Mouse (Mus musculus): Measurements from ENCODE around the gene Dennd1a. TPM values are rescaled to one million over a fixed set of nuclear protein-coding genes. Genes with fewer than 3 reads are reported as not detected.

The Dennd1a gene
- polyA plus RNA-seq, 1 experiment from 2014 or later, result 8.6 TPM

GRCm38 (mm10) chr2:37757784-37758183, 529.4 kb downstream of the Dennd1a start:
- Histone ChIP-seq H3K27me3 (ENCODE audit: control insufficient read depth, insufficient read depth, low read length) (no peaks in the 10 kb centered on the region), H3K9ac (replicated peaks; ENCODE audit: low read length) (no peak overlapping the region), H3K36me3 (replicated peaks; ENCODE audit: control insufficient read depth, insufficient read depth, low read depth, low read length) (no peaks in the 10 kb centered on the region), H3K4me2 (ENCODE audit: low read depth, low read length) (no peak overlapping the region), H3K27ac (replicated peaks; ENCODE audit: low read depth, low read length) (no peak overlapping the region), H3K4me3 (ENCODE audit: low read depth, low read length) (no peak overlapping the region), H3K9me3 (replicated peaks; ENCODE audit: control insufficient read depth, low read length) (no peaks in the 10 kb centered on the region), H3K4me1 (ENCODE audit: control insufficient read depth, insufficient read depth, low read length) (no peaks in the 10 kb centered on the region; the same call in 1 of the 2 replicates)
- ATAC-seq (replicated peaks; ENCODE audit: insufficient number of reproducible peaks, low FRiP score, low TSS enrichment, low read depth) (no peak), DNase-seq (ENCODE audit: low spot score) (no peak)
- WGBS, result 75% methylated on average over 4 of the region's 4 CpGs

- no peaks in the 10 kb centered on the region; the same call in 1 of the 2 replicates for H3K4me1 ChIP-seq (ENCODE audit: control insufficient read depth, insufficient read depth, low read length)
- DNase-seq (ENCODE audit: low spot score), result no peak
- 76% methylated on average over 5 of the region's 5 CpGs for WGBS
- H3K36me3 ChIP-seq (replicated peaks; ENCODE audit: control insufficient read depth, insufficient read depth, low read depth, low read length), result no peaks in the 10 kb centered on the region
- H3K27me3 ChIP-seq (ENCODE audit: control insufficient read depth, insufficient read depth, low read length), result no peaks in the 10 kb centered on the region
- no peaks in the 10 kb centered on the region for H3K9me3 ChIP-seq (replicated peaks; ENCODE audit: control insufficient read depth, low read length)
- H3K9ac ChIP-seq (replicated peaks; ENCODE audit: low read length), result no peak overlapping the region
- H3K4me3 ChIP-seq (ENCODE audit: low read depth, low read length), result no peak overlapping the region
- no peak overlapping the region for H3K4me2 ChIP-seq (ENCODE audit: low read depth, low read length)
- no peak overlapping the region for H3K27ac ChIP-seq (replicated peaks; ENCODE audit: low read depth, low read length)
- no peak for ATAC-seq (replicated peaks; ENCODE audit: insufficient number of reproducible peaks, low FRiP score, low TSS enrichment, low read depth)
Observed at GRCm38 (mm10) chr2:37757016-37757415, 530.2 kb downstream of the Dennd1a start.

GRCm38 (mm10) chr2:37756220-37756930, 530.8 kb downstream of the Dennd1a start:
- H3K27ac ChIP-seq (replicated peaks; ENCODE audit: low read depth, low read length), result no peak overlapping the region
- no peak overlapping the region for H3K9ac ChIP-seq (replicated peaks; ENCODE audit: low read length)
- 73% methylated on average over 2 of the region's 2 CpGs for WGBS
- no peak for ATAC-seq (replicated peaks; ENCODE audit: insufficient number of reproducible peaks, low FRiP score, low TSS enrichment, low read depth)
- no peaks in the 10 kb centered on the region for H3K36me3 ChIP-seq (replicated peaks; ENCODE audit: control insufficient read depth, insufficient read depth, low read depth, low read length)
- H3K4me3 ChIP-seq (ENCODE audit: low read depth, low read length), result no peak overlapping the region
- DNase-seq (ENCODE audit: low spot score), result no peak
- no peaks in the 10 kb centered on the region for H3K27me3 ChIP-seq (ENCODE audit: control insufficient read depth, insufficient read depth, low read length)
- no peak overlapping the region for H3K4me2 ChIP-seq (ENCODE audit: low read depth, low read length)
- no peaks in the 10 kb centered on the region; the same call in 1 of the 2 replicates for H3K4me1 ChIP-seq (ENCODE audit: control insufficient read depth, insufficient read depth, low read length)
- H3K9me3 ChIP-seq (replicated peaks; ENCODE audit: control insufficient read depth, low read length), result no peaks in the 10 kb centered on the region

- no peak for DNase-seq (ENCODE audit: low spot score)
- no peak overlapping the region for H3K27ac ChIP-seq (replicated peaks; ENCODE audit: low read depth, low read length)
- H3K4me3 ChIP-seq (ENCODE audit: low read depth, low read length), result no peak overlapping the region
- H3K4me1 ChIP-seq (ENCODE audit: control insufficient read depth, insufficient read depth, low read length), result no peaks in the 10 kb centered on the region
- H3K27me3 ChIP-seq (ENCODE audit: control insufficient read depth, insufficient read depth, low read length), result no peaks in the 10 kb centered on the region
- H3K36me3 ChIP-seq (replicated peaks; ENCODE audit: control insufficient read depth, insufficient read depth, low read depth, low read length), result no peaks in the 10 kb centered on the region
- no peak overlapping the region for H3K9ac ChIP-seq (replicated peaks; ENCODE audit: low read length)
- no peak overlapping the region for H3K4me2 ChIP-seq (ENCODE audit: low read depth, low read length)
- no peaks in the 10 kb centered on the region for H3K9me3 ChIP-seq (replicated peaks; ENCODE audit: control insufficient read depth, low read length)
- 98% methylated on average over 1 of the region's 1 CpGs for WGBS
- ATAC-seq (replicated peaks; ENCODE audit: insufficient number of reproducible peaks, low FRiP score, low TSS enrichment, low read depth), result no peak
Observed at GRCm38 (mm10) chr2:37751114-37751513, 536.1 kb downstream of the Dennd1a start.

GRCm38 (mm10) chr2:37749323-37749722, 537.9 kb downstream of the Dennd1a start:
- Histone ChIP-seq H3K27me3 (ENCODE audit: control insufficient read depth, insufficient read depth, low read length) (no peaks in the 10 kb centered on the region), H3K4me2 (ENCODE audit: low read depth, low read length) (no peak overlapping the region), H3K9me3 (replicated peaks; ENCODE audit: control insufficient read depth, low read length) (no peaks in the 10 kb centered on the region), H3K36me3 (replicated peaks; ENCODE audit: control insufficient read depth, insufficient read depth, low read depth, low read length) (no peaks in the 10 kb centered on the region), H3K9ac (replicated peaks; ENCODE audit: low read length) (no peak overlapping the region), H3K4me1 (ENCODE audit: control insufficient read depth, insufficient read depth, low read length) (no peaks in the 10 kb centered on the region), H3K4me3 (ENCODE audit: low read depth, low read length) (no peak overlapping the region), H3K27ac (replicated peaks; ENCODE audit: low read depth, low read length) (no peak overlapping the region)
- ATAC-seq (replicated peaks; ENCODE audit: insufficient number of reproducible peaks, low FRiP score, low TSS enrichment, low read depth) (no peak), DNase-seq (ENCODE audit: low spot score) (no peak)
- 83% methylated on average over 6 of the region's 6 CpGs for WGBS

Small RNA genes within 50 kb of the gene (microRNA-seq; reads per million reads assigned to microRNA genes)
- not detected for gene Gm44455 (ENCODE audit: borderline number of aligned reads)

Other genes with a start within 250 kb of the Dennd1a start
- gene Lhx2, start 51.9 kb upstream of the Dennd1a start, polyA plus RNA-seq (2014; fragmentation: Nextera tagmentation; extraction: Ambion mirVana), result 15.5 and 18.6 TPM in 2 replicates
- 111 and 117 TPM in 2 replicates for gene Nek6, start 224.3 kb upstream of the Dennd1a start, polyA plus RNA-seq (2014; fragmentation: Nextera tagmentation; extraction: Ambion mirVana)

Data from embryonic facial prominence, embryonic 11.5 days (tissue).